Mouse (Mus musculus): Measurements from ENCODE around the gene Abhd2. TPM values are rescaled to one million over a fixed set of nuclear protein-coding genes. Genes with fewer than 3 reads are reported as not detected.

Gene Abhd2
- total RNA-seq, 1 experiment from 2014 or later, result 39.1 TPM

- ATAC-seq (replicated peaks in 1 of 2; ENCODE audit: insufficient read depth in 1 of 2, low FRiP score in 2 of 2, low TSS enrichment in 1 of 2, low read depth in 1 of 2, poor library complexity in 2 of 2, severe bottlenecking in 2 of 2), result no peak
These were observed 113.6 kb downstream of the Abhd2 start, which contains the start of gene Rlbp1 for GRCm38 (mm10) chr7:79386422-79387133. Gene Rlbp1, minus strand, starts transcription at chr7:79387048.

GRCm38 (mm10) chr7:79387140-79387539, 114.1 kb downstream of the Abhd2 start:
- no peak for ATAC-seq (replicated peaks in 1 of 2; ENCODE audit: insufficient read depth in 1 of 2, low FRiP score in 2 of 2, low TSS enrichment in 1 of 2, low read depth in 1 of 2, poor library complexity in 2 of 2, severe bottlenecking in 2 of 2)

- no peak for ATAC-seq (replicated peaks in 1 of 2; ENCODE audit: insufficient read depth in 1 of 2, low FRiP score in 2 of 2, low TSS enrichment in 1 of 2, low read depth in 1 of 2, poor library complexity in 2 of 2, severe bottlenecking in 2 of 2)
These were observed 115.0 kb downstream of the Abhd2 start for GRCm38 (mm10) chr7:79387991-79388390.

GRCm38 (mm10) chr7:79388671-79389206, 115.7 kb downstream of the Abhd2 start:
- ATAC-seq (replicated peaks in 1 of 2; ENCODE audit: insufficient read depth in 1 of 2, low FRiP score in 2 of 2, low TSS enrichment in 1 of 2, low read depth in 1 of 2, poor library complexity in 2 of 2, severe bottlenecking in 2 of 2), result no peak

- no peak for ATAC-seq (replicated peaks in 1 of 2; ENCODE audit: insufficient read depth in 1 of 2, low FRiP score in 2 of 2, low TSS enrichment in 1 of 2, low read depth in 1 of 2, poor library complexity in 2 of 2, severe bottlenecking in 2 of 2)
These were observed 117.2 kb downstream of the Abhd2 start for GRCm38 (mm10) chr7:79390141-79390708.

GRCm38 (mm10) chr7:79391471-79391870, 118.5 kb downstream of the Abhd2 start:
- ATAC-seq (replicated peaks in 1 of 2; ENCODE audit: insufficient read depth in 1 of 2, low FRiP score in 2 of 2, low TSS enrichment in 1 of 2, low read depth in 1 of 2, poor library complexity in 2 of 2, severe bottlenecking in 2 of 2), result peak in 1 of 2 experiments; percentile 9; a peak in 1 of 4 replicates

GRCm38 (mm10) chr7:79391883-79392649, 119.1 kb downstream of the Abhd2 start, which contains the start of gene Fanci:
Gene Fanci, plus strand, starts transcription at chr7:79391929.
- ATAC-seq (replicated peaks in 1 of 2; ENCODE audit: insufficient read depth in 1 of 2, low FRiP score in 2 of 2, low TSS enrichment in 1 of 2, low read depth in 1 of 2, poor library complexity in 2 of 2, severe bottlenecking in 2 of 2), result peak; percentile 90 to 91

- 0 out of 4 replicates have a peak, but pooled peaks of 1 of the 2 experiments have one; percentile 23 for ATAC-seq (replicated peaks in 1 of 2; ENCODE audit: insufficient read depth in 1 of 2, low FRiP score in 2 of 2, low TSS enrichment in 1 of 2, low read depth in 1 of 2, poor library complexity in 2 of 2, severe bottlenecking in 2 of 2)
These were observed 120.0 kb downstream of the Abhd2 start for GRCm38 (mm10) chr7:79392860-79393513.

GRCm38 (mm10) chr7:79393924-79394323, 120.9 kb downstream of the Abhd2 start:
- ATAC-seq (replicated peaks in 1 of 2; ENCODE audit: insufficient read depth in 1 of 2, low FRiP score in 2 of 2, low TSS enrichment in 1 of 2, low read depth in 1 of 2, poor library complexity in 2 of 2, severe bottlenecking in 2 of 2), result no peak

GRCm38 (mm10) chr7:79394666-79395065, 121.7 kb downstream of the Abhd2 start:
- no peak for ATAC-seq (replicated peaks in 1 of 2; ENCODE audit: insufficient read depth in 1 of 2, low FRiP score in 2 of 2, low TSS enrichment in 1 of 2, low read depth in 1 of 2, poor library complexity in 2 of 2, severe bottlenecking in 2 of 2)

GRCm38 (mm10) chr7:79395186-79395585, 122.2 kb downstream of the Abhd2 start:
- ATAC-seq (replicated peaks in 1 of 2; ENCODE audit: insufficient read depth in 1 of 2, low FRiP score in 2 of 2, low TSS enrichment in 1 of 2, low read depth in 1 of 2, poor library complexity in 2 of 2, severe bottlenecking in 2 of 2), result no peak

GRCm38 (mm10) chr7:79397446-79397963, 124.5 kb downstream of the Abhd2 start:
- peak; percentile 82 for ATAC-seq (replicated peaks in 1 of 2; ENCODE audit: insufficient read depth in 1 of 2, low FRiP score in 2 of 2, low TSS enrichment in 1 of 2, low read depth in 1 of 2, poor library complexity in 2 of 2, severe bottlenecking in 2 of 2)

- no peak for ATAC-seq (replicated peaks in 1 of 2; ENCODE audit: insufficient read depth in 1 of 2, low FRiP score in 2 of 2, low TSS enrichment in 1 of 2, low read depth in 1 of 2, poor library complexity in 2 of 2, severe bottlenecking in 2 of 2)
These were observed 125.4 kb downstream of the Abhd2 start for GRCm38 (mm10) chr7:79398426-79398825.

- ATAC-seq (replicated peaks in 1 of 2; ENCODE audit: insufficient read depth in 1 of 2, low FRiP score in 2 of 2, low TSS enrichment in 1 of 2, low read depth in 1 of 2, poor library complexity in 2 of 2, severe bottlenecking in 2 of 2), result no peak
These were observed 126.0 kb downstream of the Abhd2 start for GRCm38 (mm10) chr7:79398971-79399370.

- ATAC-seq (replicated peaks in 1 of 2; ENCODE audit: insufficient read depth in 1 of 2, low FRiP score in 2 of 2, low TSS enrichment in 1 of 2, low read depth in 1 of 2, poor library complexity in 2 of 2, severe bottlenecking in 2 of 2), result no peak
These were observed 127.3 kb downstream of the Abhd2 start for GRCm38 (mm10) chr7:79400296-79400695.

- ATAC-seq (replicated peaks in 1 of 2; ENCODE audit: insufficient read depth in 1 of 2, low FRiP score in 2 of 2, low TSS enrichment in 1 of 2, low read depth in 1 of 2, poor library complexity in 2 of 2, severe bottlenecking in 2 of 2), result no peak
These were observed 141.7 kb downstream of the Abhd2 start for GRCm38 (mm10) chr7:79414449-79415375.
